Mouse (Mus musculus): Measurements from ENCODE around the gene Themis. TPM values are rescaled to one million over a fixed set of nuclear protein-coding genes. Genes with fewer than 3 reads are reported as not detected.
A peak's percentile ranks its signal among the peaks of the same experiment; 100 is the strongest.

Themis gene
- polyA plus RNA-seq, 1 experiment from 2014 or later = not detected

DNA sequence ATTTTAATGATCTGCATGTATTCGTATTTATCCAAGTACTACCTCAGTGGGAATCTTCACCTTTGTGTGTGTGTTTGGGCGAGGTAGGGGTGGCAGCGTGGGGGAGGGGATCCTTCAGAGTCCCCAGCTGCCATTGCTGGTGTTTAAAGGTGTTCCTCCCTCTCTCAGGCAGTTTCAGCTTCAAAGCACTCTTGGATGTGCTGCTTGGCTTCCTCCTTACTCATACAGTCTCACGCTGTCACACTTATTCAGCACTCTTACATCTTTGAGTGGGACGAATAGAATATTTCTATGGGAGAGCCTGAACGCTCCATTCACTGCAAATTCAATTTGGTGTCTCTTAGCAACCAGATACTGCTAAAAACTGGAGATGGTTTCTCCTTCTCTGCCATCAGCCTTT lies 3.0 kb upstream of the Themis start:
- Histone ChIP-seq H3K27ac (ENCODE audit: low read depth, low read length) (no peak overlapping the region), H3K36me3 (ENCODE audit: control insufficient read depth, insufficient read depth, low read length) (no peaks in the 10 kb centered on the region), H3K27me3 (ENCODE audit: control insufficient read depth, insufficient read depth, low read length) (no peaks in the 10 kb centered on the region), H3K4me3 (ENCODE audit: low read depth, low read length) (no peak overlapping the region), H3K4me2 (ENCODE audit: low read depth) (no peak overlapping the region), H3K9ac (ENCODE audit: low read length) (no peak overlapping the region), H3K9me3 (ENCODE audit: control insufficient read depth, low read length) (no peaks in the 10 kb centered on the region), H3K4me1 (ENCODE audit: control insufficient read depth, insufficient read depth, low read length) (no peaks in the 10 kb centered on the region)
- 70% methylated on average over 6 of the region's 6 CpGs for WGBS
- no peak for ATAC-seq (ENCODE audit: insufficient read depth, low FRiP score, low TSS enrichment)
- DNase-seq (ENCODE audit: low spot score) = no peak

- Histone ChIP-seq H3K27me3 (ENCODE audit: control insufficient read depth, insufficient read depth, low read length) (no peaks in the 10 kb centered on the region), H3K4me3 (ENCODE audit: low read depth, low read length) (no peak overlapping the region), H3K36me3 (ENCODE audit: control insufficient read depth, insufficient read depth, low read length) (no peaks in the 10 kb centered on the region), H3K9ac (ENCODE audit: low read length) (no peak overlapping the region), H3K9me3 (ENCODE audit: control insufficient read depth, low read length) (no peaks in the 10 kb centered on the region), H3K4me2 (ENCODE audit: low read depth) (no peak overlapping the region), H3K4me1 (ENCODE audit: control insufficient read depth, insufficient read depth, low read length) (no peaks in the 10 kb centered on the region), H3K27ac (ENCODE audit: low read depth, low read length) (no peak overlapping the region)
- 85% methylated on average over 3 of the region's 3 CpGs for WGBS
- no peak for ATAC-seq (ENCODE audit: insufficient read depth, low FRiP score, low TSS enrichment)
- no peak for DNase-seq (ENCODE audit: low spot score)
Observed at GRCm38 (mm10) chr10:28673931-28674330, 5.8 kb downstream of the Themis start.

GRCm38 (mm10) chr10:28675337-28675736 lies 7.2 kb downstream of the Themis start:
- H3K4me3 ChIP-seq (ENCODE audit: low read depth, low read length) = no peak overlapping the region
- no peaks in the 10 kb centered on the region for H3K9me3 ChIP-seq (ENCODE audit: control insufficient read depth, low read length)
- DNase-seq (ENCODE audit: low spot score) (no peak), ATAC-seq (ENCODE audit: insufficient read depth, low FRiP score, low TSS enrichment) (no peak)
- 92% methylated on average over 2 of the region's 2 CpGs for WGBS
- no peak overlapping the region for H3K27ac ChIP-seq (ENCODE audit: low read depth, low read length)
- H3K9ac ChIP-seq (ENCODE audit: low read length) = no peak overlapping the region
- no peaks in the 10 kb centered on the region for H3K36me3 ChIP-seq (ENCODE audit: control insufficient read depth, insufficient read depth, low read length)
- no peaks in the 10 kb centered on the region for H3K27me3 ChIP-seq (ENCODE audit: control insufficient read depth, insufficient read depth, low read length)
- no peaks in the 10 kb centered on the region for H3K4me1 ChIP-seq (ENCODE audit: control insufficient read depth, insufficient read depth, low read length)
- no peak overlapping the region for H3K4me2 ChIP-seq (ENCODE audit: low read depth)

- H3K4me3 ChIP-seq (ENCODE audit: low read depth, low read length) = no peak overlapping the region
- H3K4me2 ChIP-seq (ENCODE audit: low read depth) = no peak overlapping the region
- no peaks in the 10 kb centered on the region for H3K4me1 ChIP-seq (ENCODE audit: control insufficient read depth, insufficient read depth, low read length)
- no peak overlapping the region for H3K27ac ChIP-seq (ENCODE audit: low read depth, low read length)
- no peaks in the 10 kb centered on the region for H3K9me3 ChIP-seq (ENCODE audit: control insufficient read depth, low read length)
- no peaks in the 10 kb centered on the region for H3K36me3 ChIP-seq (ENCODE audit: control insufficient read depth, insufficient read depth, low read length)
- no peak for DNase-seq (ENCODE audit: low spot score)
- 84% methylated on average over 6 of the region's 6 CpGs for WGBS
- ATAC-seq (ENCODE audit: insufficient read depth, low FRiP score, low TSS enrichment) = no peak
- H3K9ac ChIP-seq (ENCODE audit: low read length) = no peak overlapping the region
- no peaks in the 10 kb centered on the region for H3K27me3 ChIP-seq (ENCODE audit: control insufficient read depth, insufficient read depth, low read length)
Observed at GRCm38 (mm10) chr10:28694981-28695380, 26.8 kb downstream of the Themis start.

DNA sequence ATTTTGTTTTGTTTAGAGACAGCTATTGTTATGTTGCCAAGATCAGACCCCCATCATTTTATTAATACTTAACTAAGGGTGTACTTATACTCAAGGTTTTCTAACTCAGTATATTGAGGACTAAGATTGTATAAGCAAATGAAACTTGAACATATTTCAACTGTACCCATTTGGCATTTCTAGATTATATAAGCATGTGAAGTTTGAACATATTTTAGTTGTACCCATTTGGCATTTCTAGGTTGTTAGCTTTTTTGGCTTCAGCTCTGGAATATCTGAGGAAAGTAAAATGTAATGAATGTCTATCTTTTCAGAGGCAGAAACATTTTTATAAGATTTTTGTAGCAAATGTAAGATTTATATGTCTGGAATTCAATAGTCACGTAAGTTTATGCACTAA lies 27.9 kb downstream of the Themis start:
- H3K4me3 ChIP-seq (ENCODE audit: low read depth, low read length) = no peak overlapping the region
- H3K27me3 ChIP-seq (ENCODE audit: control insufficient read depth, insufficient read depth, low read length) = no peaks in the 10 kb centered on the region
- H3K9ac ChIP-seq (ENCODE audit: low read length) = no peak overlapping the region
- DNase-seq (ENCODE audit: low spot score) = no peak
- no peaks in the 10 kb centered on the region for H3K36me3 ChIP-seq (ENCODE audit: control insufficient read depth, insufficient read depth, low read length)
- H3K27ac ChIP-seq (ENCODE audit: low read depth, low read length) = no peak overlapping the region
- ATAC-seq (ENCODE audit: insufficient read depth, low FRiP score, low TSS enrichment) = no peak
- H3K4me1 ChIP-seq (ENCODE audit: control insufficient read depth, insufficient read depth, low read length) = no peaks in the 10 kb centered on the region
- WGBS = 89% methylated on average over 1 of the region's 1 CpGs
- no peak overlapping the region for H3K4me2 ChIP-seq (ENCODE audit: low read depth)
- H3K9me3 ChIP-seq (ENCODE audit: control insufficient read depth, low read length) = no peaks in the 10 kb centered on the region

GRCm38 (mm10) chr10:28698175-28698574 lies 30.0 kb downstream of the Themis start:
- H3K4me2 ChIP-seq (ENCODE audit: low read depth) = no peak overlapping the region
- no peaks in the 10 kb centered on the region for H3K27me3 ChIP-seq (ENCODE audit: control insufficient read depth, insufficient read depth, low read length)
- H3K4me3 ChIP-seq (ENCODE audit: low read depth, low read length) = no peak overlapping the region
- H3K9ac ChIP-seq (ENCODE audit: low read length) = no peak overlapping the region
- 0 out of 2 replicates have a peak, but pooled peaks cover 2% of the 10 kb centered on the region for H3K9me3 ChIP-seq (ENCODE audit: control insufficient read depth, low read length)
- no peak overlapping the region for H3K27ac ChIP-seq (ENCODE audit: low read depth, low read length)
- no peaks in the 10 kb centered on the region for H3K36me3 ChIP-seq (ENCODE audit: control insufficient read depth, insufficient read depth, low read length)
- no peak for DNase-seq (ENCODE audit: low spot score)
- ATAC-seq (ENCODE audit: insufficient read depth, low FRiP score, low TSS enrichment) = no peak
- no peaks in the 10 kb centered on the region for H3K4me1 ChIP-seq (ENCODE audit: control insufficient read depth, insufficient read depth, low read length)

GRCm38 (mm10) chr10:28721828-28722227 lies 53.7 kb downstream of the Themis start:
- no peak for ATAC-seq (ENCODE audit: insufficient read depth, low FRiP score, low TSS enrichment)
- H3K4me1 ChIP-seq (ENCODE audit: control insufficient read depth, insufficient read depth, low read length) = no peaks in the 10 kb centered on the region

GRCm38 (mm10) chr10:28723266-28723665 lies 55.1 kb downstream of the Themis start:
- H3K9ac ChIP-seq (ENCODE audit: low read length) = no peak overlapping the region
- 86% methylated on average over 7 of the region's 7 CpGs for WGBS
- H3K27me3 ChIP-seq (ENCODE audit: control insufficient read depth, insufficient read depth, low read length) = no peaks in the 10 kb centered on the region
- DNase-seq (ENCODE audit: low spot score) (no peak), ATAC-seq (ENCODE audit: insufficient read depth, low FRiP score, low TSS enrichment) (no peak)
- no peaks in the 10 kb centered on the region for H3K36me3 ChIP-seq (ENCODE audit: control insufficient read depth, insufficient read depth, low read length)
- H3K4me1 ChIP-seq (ENCODE audit: control insufficient read depth, insufficient read depth, low read length) = no peaks in the 10 kb centered on the region
- no peaks in the 10 kb centered on the region for H3K9me3 ChIP-seq (ENCODE audit: control insufficient read depth, low read length)
- H3K27ac ChIP-seq (ENCODE audit: low read depth, low read length) = no peak overlapping the region
- no peak overlapping the region for H3K4me3 ChIP-seq (ENCODE audit: low read depth, low read length)
- H3K4me2 ChIP-seq (ENCODE audit: low read depth) = no peak overlapping the region

More at GRCm38 (mm10) chr10:28721828-28722227, 53.7 kb downstream of the Themis start:
- DNase-seq (ENCODE audit: low spot score) = no peak
- Histone ChIP-seq H3K9ac (ENCODE audit: low read length) (no peak overlapping the region), H3K27me3 (ENCODE audit: control insufficient read depth, insufficient read depth, low read length) (no peaks in the 10 kb centered on the region), H3K9me3 (ENCODE audit: control insufficient read depth, low read length) (no peaks in the 10 kb centered on the region), H3K27ac (ENCODE audit: low read depth, low read length) (no peak overlapping the region), H3K4me3 (ENCODE audit: low read depth, low read length) (no peak overlapping the region), H3K36me3 (ENCODE audit: control insufficient read depth, insufficient read depth, low read length) (no peaks in the 10 kb centered on the region), H3K4me2 (ENCODE audit: low read depth) (no peak overlapping the region)
- WGBS = 78% methylated on average over 3 of the region's 3 CpGs

DNA sequence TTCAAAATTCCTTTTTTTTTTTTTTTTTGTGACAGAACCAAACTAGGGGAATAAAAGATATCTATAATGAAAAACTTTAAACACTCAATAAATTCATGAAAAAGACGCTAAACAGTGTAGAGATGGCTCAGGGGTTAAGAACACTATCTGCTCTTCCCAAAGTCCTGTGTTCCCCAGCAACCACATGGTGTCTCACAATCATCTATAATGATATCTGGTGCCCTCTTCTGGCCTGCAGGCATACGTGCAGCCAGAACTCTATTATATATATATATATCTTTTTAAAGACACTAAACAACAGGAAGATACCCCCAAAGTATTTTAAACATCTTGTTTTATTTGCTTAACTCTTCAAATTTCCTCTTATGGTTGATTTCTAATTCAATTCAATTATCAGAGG lies 62.0 kb downstream of the Themis start:
- 13% methylated on average over 2 of the region's 2 CpGs for WGBS
- H3K4me2 ChIP-seq (ENCODE audit: low read depth) = no peak overlapping the region
- no peaks in the 10 kb centered on the region for H3K27me3 ChIP-seq (ENCODE audit: control insufficient read depth, insufficient read depth, low read length)
- H3K4me3 ChIP-seq (ENCODE audit: low read depth, low read length) = no peak overlapping the region
- no peaks in the 10 kb centered on the region for H3K36me3 ChIP-seq (ENCODE audit: control insufficient read depth, insufficient read depth, low read length)
- no peak overlapping the region for H3K9ac ChIP-seq (ENCODE audit: low read length)
- peak; percentile 36 for DNase-seq (ENCODE audit: low spot score)
- no peak overlapping the region for H3K27ac ChIP-seq (ENCODE audit: low read depth, low read length)
- ATAC-seq (ENCODE audit: insufficient read depth, low FRiP score, low TSS enrichment) = 0 out of 2 replicates have a peak, but pooled peaks have one; percentile 71
- H3K4me1 ChIP-seq (ENCODE audit: control insufficient read depth, insufficient read depth, low read length) = no peaks in the 10 kb centered on the region
- no peaks in the 10 kb centered on the region for H3K9me3 ChIP-seq (ENCODE audit: control insufficient read depth, low read length)
